Mouse (Mus musculus): ENCODE data around the gene Shc3.

Shc3 gene

DNA sequence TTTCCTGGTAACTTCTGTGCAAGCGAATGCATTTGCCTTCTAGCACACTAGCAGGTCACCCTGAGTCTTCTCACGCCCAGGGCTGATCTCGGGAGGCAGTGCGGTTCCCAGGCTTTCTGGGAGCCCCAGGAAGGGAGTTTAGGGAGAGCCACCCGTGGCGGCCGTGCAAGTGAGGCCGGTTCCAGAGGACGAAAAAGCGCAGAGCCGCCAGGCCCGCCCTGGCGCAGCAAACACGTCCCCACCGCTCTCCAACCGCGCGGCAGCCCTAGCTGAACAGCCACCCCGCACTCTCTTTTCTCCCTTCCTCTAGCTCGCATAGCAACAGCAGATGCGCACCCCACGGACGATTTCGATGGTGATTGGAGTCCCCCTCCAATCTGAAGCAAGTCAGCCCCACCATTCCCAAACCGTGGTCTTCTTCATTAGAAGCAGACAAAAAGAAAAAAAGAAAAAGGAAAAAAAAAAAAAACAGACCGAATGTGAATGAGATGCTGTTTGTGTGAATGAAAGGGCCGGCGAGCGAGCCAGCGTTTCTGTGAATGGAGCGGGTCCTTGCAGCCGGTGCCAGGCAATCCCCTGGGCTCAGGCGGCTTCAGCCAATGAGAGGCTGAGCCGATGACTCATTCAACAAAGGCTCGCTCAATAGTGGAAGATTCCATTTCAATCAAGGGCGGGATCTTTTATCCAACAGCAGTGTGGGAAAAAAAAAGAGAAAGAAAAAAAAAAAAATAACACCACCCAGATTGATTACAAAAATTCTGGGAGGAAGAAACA lies at the start of gene Shc3:
Gene Shc3 (minus strand): TSS at position 509 of the 774 bp plus-strand sequence.
- peak in 1 of 2 experiments; percentile 31 for DNase-seq (ENCODE audit: low spot score in 2 of 2)

DNA sequence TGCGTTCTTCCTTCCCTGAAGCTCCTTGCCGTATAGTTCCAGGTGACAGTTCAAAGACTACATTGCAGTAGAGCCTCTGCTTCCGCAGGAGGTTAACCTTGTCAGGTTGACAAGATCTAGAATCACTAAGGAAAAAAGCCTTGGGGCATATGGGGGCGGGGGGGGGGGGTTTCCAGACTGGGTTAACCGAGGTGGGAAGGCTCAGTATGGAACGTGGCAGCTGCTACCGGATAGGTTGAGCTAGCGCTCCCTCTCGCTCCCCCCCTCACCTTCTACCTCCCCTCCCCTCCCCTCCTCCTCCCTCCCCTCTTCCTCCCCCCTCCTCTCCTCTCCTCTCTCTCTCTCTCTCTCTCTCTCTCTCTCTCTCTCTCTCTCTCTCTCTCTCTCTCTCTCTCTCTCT lies 49.4 kb upstream of the Shc3 start:
- no peak for DNase-seq (ENCODE audit: low spot score in 2 of 2)

DNA sequence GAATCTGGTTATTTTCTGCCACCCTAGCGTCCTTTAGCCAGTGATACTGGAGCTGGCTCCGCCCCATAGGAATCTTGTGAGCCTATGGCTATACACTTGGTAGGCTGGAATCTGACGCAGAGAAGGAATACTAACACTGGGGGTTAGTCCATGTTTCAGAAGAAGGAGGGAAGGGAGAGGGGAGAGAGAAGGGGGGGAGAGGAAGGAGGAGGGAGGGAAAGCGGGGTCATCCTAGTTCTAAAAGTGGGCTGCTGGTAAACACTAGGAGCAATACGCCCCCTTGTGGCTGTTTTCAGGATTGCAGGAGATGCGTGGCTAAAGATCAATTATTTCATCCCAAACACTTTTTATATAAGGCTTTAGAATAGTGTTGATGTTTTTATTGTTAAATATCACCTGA lies 48.6 kb upstream of the Shc3 start:
- DNase-seq (ENCODE audit: low spot score in 2 of 2), result peak in 1 of 2 experiments; percentile 67

DNA sequence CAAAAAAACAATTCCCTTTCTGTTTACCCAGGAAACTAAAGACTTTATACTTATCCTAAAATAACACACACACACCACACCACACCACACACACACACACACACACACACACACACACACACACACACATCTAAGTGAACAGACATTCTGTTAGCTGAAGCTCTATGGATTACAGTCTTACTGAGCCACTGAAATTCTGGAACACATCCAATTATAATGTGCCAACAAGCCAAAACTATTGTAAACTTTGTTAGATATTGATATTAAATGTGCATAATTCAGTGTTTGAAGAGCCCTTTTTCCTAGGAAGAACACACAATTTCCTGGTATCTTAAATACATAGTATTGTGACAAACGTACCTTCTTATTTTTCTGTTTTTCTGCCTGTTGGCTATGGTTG lies 48.1 kb upstream of the Shc3 start:
- no peak for DNase-seq (ENCODE audit: low spot score in 2 of 2)

DNA sequence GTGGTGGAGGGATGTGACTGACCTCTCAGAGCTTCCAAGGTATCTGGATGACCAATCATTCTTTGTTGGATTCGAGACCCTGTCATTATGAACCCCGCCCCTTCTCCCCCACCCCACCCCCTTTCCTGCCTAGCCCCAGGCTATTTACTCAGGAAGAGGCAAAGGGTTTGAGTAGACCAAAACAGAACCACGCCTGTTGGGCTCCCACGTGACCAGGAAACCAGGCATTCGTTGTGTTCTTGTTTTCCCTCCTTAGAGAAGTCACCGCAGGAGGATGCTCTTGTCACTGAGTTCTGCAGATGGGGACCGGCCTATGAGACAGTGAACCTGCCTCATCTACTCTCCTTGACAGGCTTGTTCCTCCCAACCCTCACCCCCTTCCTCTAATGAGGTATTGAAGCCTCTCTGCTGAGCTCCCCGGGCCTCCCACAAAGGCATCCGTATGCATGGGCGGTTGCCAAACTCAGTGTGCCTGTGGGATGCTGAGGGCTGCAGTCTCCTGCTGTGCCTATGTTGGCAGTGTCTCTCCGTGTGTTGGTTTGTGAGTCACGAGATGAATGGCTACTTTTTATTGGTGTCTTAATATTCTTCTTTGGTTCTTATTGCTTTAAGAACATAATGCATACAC lies 47.3 kb upstream of the Shc3 start:
- peak in 1 of 2 experiments; percentile 57 for DNase-seq (ENCODE audit: low spot score in 2 of 2)

DNA sequence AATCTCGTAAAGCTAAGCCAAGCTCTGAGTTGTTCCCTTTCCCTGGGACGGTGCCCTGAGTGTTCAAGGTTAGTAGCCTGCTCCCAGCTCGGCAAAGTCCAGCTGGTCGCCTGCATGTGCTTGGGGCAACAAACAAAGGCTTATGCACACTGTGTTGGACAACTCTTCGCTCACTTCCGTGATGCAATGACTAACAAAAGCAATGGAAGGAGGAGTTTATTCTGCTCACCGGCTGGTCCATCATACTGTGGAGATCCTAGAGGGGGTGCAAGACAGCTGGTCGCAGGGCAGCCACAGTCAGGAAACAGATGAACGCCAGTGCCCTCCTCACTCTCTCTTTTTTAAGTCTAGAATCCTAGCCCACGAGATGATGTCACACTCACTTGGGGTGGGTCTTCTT lies 46.6 kb upstream of the Shc3 start:
- peak in 1 of 2 experiments; percentile 26 for DNase-seq (ENCODE audit: low spot score in 2 of 2)

DNA sequence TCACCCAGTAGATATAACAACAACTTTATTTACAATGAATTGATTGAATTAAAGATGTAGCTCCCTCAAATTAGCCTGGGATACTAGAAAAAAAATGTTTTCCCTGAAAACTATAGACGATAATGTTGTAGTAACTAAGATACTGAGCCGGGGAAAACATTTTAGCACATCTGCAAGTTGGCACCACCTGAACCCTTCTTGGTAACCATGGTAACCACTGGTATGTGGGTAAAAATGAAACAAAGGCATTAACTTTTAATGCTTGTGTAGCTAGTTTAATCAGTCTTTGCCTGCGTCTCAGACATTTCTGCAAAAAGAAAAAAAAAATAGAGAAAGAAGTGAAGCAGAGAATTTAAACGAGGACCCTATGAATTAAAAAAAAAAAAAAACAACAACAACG lies 42.3 kb upstream of the Shc3 start:
- no peak for DNase-seq (ENCODE audit: low spot score in 2 of 2)

DNA sequence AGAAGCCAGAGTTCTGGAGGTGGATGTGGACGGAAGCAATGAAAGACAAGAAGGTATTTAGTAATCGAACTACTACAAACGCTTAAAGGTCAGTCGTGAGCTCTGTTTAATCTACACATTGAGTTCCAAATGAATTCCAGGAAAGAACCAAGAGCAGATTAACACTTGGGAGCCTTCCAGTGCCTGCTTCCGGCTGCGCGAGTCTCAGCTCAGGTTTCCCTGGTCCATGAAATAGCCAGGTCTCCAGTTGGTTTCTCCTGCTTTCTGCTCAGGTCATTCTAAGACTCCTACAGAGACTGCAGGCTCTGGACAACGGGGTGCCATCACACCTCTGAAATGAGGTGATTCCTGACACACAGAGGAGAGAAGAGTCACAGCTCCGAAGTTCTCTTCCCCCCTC lies 41.8 kb upstream of the Shc3 start:
- no peak for DNase-seq (ENCODE audit: low spot score in 2 of 2)

DNA sequence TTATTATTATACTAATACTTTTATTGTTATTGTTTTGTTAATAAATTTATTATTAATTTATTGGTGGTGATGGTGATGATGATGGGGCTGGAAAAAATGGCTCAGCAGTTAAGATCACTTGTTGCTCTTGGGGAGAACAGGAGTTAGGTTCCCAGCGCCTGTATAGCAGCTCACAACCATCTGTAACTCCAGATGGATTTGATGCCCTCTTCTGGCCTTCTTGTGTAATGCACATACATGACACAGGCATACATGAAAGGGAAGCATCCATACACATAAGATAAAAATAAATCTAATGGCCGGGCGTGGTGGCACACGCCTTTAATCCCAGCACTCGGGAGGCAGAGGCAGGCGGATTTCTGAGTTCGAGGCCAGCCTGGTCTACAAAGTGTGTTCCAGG lies 40.0 kb upstream of the Shc3 start:
- DNase-seq (ENCODE audit: low spot score in 2 of 2), result no peak

DNA sequence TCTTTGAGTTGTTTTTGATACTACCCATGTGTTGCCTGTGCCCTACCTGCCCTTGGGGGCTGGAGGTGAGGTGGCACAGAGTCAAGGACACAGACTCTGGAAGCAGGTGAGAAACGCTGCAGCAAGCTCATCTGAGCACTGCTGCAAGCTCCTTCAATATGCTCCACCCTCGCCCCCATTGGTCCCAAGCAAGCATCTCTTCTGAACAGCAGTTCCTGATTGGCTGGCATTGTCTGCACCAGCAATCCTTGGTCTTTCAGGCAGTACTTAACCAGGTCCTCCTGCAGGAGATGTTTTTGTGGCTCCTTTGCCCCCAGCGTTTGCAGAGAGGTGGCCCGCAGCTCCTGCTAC lies 34.6 kb upstream of the Shc3 start:
- no peak for DNase-seq (ENCODE audit: low spot score in 2 of 2)

DNA sequence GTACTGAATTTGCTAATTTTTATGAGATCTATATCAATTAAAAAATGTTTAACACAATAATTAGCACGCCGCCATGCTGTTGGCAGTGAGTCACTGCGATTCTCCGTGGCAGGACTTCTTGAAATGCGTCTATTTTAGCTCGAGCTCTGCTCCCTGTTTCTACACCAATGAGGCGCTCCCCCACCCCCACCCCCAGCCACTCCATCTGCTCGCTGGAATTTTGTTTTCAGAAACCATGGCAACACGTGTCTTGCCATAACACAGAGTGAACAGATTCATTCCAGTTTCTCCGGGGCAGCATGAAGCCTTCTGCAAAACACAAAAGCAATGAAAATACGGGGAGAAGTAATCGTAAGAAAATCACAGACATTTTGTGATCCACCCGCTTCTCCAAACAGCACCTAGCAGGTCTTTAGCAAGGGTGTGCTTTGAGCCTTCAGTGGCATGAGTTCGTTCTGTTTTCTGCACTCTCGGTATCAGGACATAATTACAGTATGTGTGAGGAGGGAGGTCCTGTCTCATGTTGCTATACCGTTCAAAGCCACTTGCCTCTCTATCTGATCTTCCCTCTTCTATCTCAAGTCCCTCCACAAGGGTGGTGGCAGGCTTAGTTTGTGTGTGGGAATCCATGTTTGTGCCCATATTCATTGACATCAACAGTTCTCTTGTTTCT lies 34.1 kb upstream of the Shc3 start:
- no peak for DNase-seq (ENCODE audit: low spot score in 2 of 2)

DNA sequence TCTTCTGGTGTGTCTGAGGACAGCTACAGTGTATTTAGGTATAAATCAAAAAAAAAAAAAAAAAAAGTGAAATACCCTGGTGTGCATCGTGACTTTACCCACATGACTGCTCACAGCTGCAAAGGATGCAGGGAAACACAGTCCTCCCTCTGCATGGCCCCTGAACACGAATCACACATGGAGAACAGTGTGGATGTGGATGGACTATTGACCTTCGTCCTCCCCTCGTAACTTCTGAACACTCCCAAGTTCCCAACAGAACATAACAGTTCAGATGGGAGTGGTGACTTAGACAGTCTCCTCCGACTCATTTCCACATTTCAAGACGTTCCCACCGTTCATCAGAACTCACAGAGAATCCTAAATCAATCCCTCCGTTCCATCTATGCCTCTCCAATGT lies 33.5 kb upstream of the Shc3 start:
- DNase-seq (ENCODE audit: low spot score in 2 of 2), result no peak

DNA sequence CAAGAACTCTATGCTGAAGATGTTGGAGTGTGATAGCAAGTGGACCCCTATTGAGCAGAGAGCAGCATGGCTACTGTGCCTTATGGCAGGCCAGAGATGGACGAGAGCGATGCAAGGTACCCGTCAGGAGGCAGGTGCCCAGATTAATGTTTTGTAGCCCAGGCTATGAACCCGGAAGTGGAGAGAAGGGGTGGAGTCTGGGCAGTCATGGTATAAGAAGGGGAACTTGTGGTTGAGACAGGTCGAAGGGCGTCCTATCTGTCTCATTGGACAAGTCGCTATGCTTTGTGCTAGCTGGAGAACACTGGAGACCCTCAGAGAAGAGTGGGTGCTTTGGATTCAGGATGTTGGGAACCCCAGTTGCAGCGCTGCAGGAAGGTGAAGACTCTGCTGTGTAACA lies 30.9 kb upstream of the Shc3 start:
- DNase-seq (ENCODE audit: low spot score in 2 of 2), result no peak

DNA sequence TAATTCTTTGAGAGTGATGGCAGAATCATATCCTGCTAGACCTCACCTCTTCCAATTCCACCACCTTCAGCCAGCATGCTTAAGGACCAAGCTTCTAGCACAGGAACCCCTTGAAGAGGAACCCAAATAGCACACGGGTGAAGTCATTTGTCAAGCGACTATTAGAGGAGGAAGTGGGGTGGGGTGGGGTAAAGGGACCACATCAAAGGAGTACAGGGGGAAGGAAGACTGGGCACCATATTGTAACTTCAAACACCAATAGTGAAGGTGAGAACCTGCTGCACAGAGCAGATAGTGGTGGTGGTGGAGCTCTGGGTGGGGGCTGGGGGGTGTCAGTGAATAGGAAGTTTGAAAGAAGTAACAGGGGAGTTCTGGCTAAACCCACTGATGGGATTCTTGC lies 28.8 kb upstream of the Shc3 start:
- no peak for DNase-seq (ENCODE audit: low spot score in 2 of 2)

DNA sequence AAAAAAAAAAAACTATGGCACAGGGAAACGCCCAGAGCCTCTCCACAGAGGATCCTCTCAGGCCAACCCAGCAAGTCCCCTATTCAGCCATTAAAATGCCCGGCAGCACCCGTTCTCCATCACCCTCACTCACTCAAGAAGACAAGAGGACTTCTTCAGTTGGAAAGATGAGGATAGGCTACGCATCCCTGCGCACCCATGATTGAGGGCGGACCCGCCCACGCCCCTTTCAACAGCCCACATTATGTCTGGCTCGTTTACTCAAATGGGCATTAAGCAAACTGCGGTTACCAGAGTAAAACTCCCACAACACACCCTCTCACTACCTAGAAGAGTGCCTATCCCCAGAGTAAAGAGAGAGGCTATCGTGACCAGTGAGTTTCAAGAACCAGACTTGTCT lies 26.2 kb upstream of the Shc3 start:
- DNase-seq (ENCODE audit: low spot score in 2 of 2), result no peak

DNA sequence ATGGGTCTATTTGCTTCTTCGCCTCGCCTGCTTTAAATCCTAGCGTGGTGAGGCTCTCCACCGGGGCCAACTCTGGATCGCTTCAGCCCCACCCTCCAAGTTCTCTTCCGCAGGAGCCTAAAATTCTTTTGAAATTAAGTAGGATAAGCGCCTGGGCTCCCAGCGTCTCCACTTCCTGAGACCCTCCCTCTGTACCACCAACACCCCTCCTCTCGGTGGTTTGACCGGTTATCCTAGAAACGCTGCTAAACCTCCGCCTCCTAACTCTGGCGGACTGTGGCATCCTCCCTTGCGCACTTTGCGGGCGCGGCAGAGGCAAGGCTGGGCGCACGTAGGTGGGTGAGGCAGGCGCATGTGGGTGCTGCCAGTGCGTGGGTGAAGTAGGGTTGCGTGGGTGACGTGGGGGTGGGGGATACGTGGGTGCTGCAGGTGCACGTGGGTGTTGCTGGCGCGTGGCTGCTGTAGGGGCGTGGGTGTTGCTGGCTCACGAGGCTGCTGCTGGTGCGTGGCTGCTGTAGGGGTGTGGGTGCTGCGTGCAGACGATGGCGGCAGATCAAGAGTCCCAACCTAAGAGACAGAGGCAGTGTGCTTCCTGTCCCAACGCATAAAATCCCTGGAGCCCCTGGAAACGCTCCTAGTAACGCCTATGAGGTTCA lies 25.6 kb upstream of the Shc3 start:
- DNase-seq (ENCODE audit: low spot score in 2 of 2), result no peak

DNA sequence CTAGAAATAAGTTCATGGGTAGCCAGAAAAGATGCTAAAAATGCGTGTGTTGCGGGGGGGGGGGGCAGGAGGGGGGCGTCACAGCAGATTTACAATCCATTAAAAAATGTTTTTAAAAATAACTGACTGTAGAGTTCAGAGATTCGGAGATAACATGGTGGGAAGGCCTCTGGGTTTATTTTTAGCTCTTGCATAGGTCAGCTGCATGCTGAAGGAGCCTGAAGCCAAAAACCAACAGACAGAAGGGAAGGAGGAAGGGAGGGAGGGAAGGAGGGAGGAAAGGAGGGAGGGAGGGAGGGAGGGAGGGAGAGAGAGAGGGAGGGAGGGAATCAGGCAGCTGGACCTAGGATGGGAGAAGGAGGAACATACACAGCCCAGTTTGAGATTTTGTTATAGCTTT lies 18.8 kb upstream of the Shc3 start:
- DNase-seq (ENCODE audit: low spot score in 2 of 2), result no peak

DNA sequence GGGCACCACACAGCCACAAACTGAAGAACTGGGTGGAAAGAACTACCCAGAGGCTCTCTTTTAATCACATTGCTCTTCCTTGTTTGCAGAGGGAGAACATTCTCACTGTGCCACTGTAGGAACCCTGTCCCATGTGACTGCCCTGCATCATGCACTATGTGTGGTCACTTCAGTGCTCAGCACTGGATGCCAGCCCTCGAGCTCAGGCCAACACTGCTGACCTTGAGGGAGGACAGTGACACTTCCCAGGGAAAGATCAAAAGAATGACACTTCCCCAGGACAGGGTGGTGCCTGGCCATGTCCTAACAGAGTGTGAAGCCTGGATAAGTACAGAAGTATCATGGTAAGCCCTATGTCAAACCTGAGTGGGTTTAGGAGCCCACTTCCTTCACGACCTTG lies 13.0 kb upstream of the Shc3 start:
- no peak for DNase-seq (ENCODE audit: low spot score in 2 of 2)

DNA sequence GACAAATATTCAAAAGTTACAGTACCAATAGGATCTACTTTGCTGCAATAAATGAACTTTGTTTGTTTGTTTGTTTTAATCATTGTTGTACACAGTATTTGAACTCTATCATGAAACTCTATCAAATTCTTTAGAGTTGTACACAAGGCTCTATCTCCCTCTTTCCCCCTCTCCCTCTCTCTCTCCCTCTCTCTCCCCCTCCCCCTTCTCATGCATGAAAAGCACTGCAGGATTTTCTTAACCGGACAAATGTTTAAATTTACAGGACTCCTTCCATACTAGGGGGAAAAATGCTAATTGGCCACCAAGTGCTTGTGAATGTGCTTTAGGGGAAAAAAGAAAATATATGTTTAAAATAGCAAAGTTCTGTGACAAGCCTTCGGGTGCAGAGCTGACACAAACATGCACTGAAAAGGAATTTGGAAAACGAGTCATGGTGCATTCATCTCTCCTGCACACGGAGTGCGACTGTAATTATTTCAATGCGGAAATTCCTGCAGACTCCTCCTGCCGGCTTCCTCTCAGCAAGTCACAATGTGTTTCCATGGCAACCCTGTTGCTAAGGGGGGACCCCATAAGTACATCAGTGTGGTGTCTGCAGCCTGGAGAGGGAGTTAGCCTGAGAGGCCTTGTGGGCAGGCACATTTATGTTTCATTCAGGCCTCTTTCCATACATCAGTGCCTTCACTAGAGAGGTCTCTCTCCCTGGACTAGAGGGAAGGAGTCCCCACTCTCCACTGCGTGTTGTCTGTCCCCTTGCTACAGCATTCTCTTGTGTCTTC lies 11.2 kb upstream of the Shc3 start:
- DNase-seq (ENCODE audit: low spot score in 2 of 2), result no peak

DNA sequence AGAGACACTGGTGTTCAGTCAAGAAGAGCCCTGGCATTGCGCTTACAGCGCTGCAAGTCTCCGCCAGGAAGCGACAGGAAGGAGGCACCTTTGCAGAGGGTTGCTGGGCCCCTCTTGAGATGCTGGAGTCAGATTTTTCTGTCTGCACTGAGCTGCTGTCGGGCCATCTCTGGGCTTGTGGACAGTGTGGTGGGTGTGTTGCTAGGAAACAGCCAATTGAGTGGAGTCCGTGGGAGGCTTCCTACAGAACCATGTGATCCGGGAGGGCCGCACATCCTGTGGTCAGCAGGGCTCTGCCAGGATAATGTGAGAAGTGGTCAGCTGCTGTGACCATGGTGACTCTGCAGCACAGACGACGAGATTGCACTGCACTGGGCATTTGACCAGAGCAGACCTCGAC lies 4.6 kb upstream of the Shc3 start:
- peak in 1 of 2 experiments; percentile 21 for DNase-seq (ENCODE audit: low spot score in 2 of 2)

DNA sequence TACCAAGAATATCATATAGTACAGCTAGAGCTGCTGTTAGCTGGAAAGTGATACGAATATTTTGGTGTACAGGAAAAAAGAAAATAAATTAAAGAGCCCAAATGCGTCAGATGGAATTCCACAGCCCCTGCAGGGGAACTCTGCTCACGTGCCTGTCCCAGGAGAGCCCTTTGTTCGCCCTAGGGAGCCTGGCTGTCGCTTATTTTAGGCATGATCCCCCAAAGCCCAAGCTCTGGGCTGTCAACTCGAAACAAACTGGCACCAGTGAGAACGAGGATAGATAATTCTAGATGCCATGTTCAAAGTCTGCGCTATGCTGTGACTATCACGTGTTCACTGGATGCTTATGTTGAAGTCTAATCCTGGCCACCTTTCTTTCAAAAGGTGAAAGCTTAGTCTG lies 892 bp upstream of the Shc3 start:
- DNase-seq (ENCODE audit: low spot score in 2 of 2), result no peak

DNA sequence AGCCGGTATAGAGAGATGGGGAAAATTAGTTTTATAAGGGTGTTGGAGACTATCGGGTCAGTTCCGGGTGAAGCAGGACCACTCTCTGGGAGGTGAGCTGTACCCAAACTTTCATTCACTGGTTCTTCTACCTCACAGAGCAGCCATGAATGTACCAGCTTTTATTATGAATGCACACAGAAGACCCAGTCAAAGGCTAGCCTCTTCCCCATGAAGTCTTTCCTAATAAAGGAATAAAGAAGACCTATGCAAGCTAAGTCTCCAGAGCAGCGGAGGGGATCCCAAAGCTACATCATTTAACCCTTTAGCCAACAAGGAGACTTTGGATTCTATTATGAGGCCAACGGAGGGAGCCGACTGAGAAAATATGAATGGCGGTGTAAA lies 458 bp upstream of the Shc3 start:
- no peak for DNase-seq (ENCODE audit: low spot score in 2 of 2)
